Mouse (Mus musculus) midbrain, embryonic 11.5 days (tissue): ENCODE measurements around the gene Ndrg3. TPM values are rescaled to one million over a fixed set of nuclear protein-coding genes. Genes with fewer than 3 reads are reported as not detected.
A peak's percentile ranks its signal among the peaks of the same experiment; 100 is the strongest.

ENCODE experiments used
- ATAC-seq: fragments of 200-750 bp; cut with Nextera tagmentation; 2 replicates; pipeline ENCODE4 v1.8.0; 2017; ENCODE audit warnings: moderate TSS enrichment, moderate library complexity; ENCODE audit not compliant: low FRiP score
- DNase-seq: peaks from one replicate; pipeline ENCODE4 v3.0.0; 2015; ENCODE audit warnings: low spot score; ENCODE audit errors: missing footprints
- H3K27ac ChIP-seq: fragments of 300-500 bp; sonication (generic); 2 replicates; pipeline ENCODE4 v1.5.1; 2014; ENCODE audit warnings: low read depth, low read length
- H3K27me3 ChIP-seq: fragments of 300-500 bp; sonication (generic); 2 replicates; pipeline ENCODE4 v1.6.1; 2014; ENCODE audit warnings: mild to moderate bottlenecking, low read length, moderate library complexity, mixed read lengths; ENCODE audit not compliant: control insufficient read depth, insufficient read depth
- H3K36me3 ChIP-seq: fragments of 300-500 bp; sonication (generic); 2 replicates; pipeline ENCODE4 v1.6.1; 2014; ENCODE audit warnings: mild to moderate bottlenecking, low read length, moderate library complexity, mixed read lengths; ENCODE audit not compliant: control insufficient read depth, insufficient read depth
- H3K4me1 ChIP-seq: fragments of 300-500 bp; sonication (generic); 2 replicates; pipeline ENCODE4 v1.6.1; 2014; ENCODE audit warnings: low read length; ENCODE audit not compliant: control insufficient read depth, insufficient read depth
- H3K4me2 ChIP-seq: fragments of 300-500 bp; sonication (generic); 2 replicates; pipeline ENCODE4 v1.6.1; 2014; ENCODE audit warnings: mild to moderate bottlenecking, moderate library complexity
- H3K4me3 ChIP-seq: fragments of 300-500 bp; sonication (generic); 2 replicates; pipeline ENCODE4 v1.5.1; 2014; ENCODE audit warnings: low read depth, low read length
- H3K9ac ChIP-seq: fragments of 300-500 bp; sonication (generic); 2 replicates; pipeline ENCODE4 v1.6.1; 2014; ENCODE audit warnings: low read length
- H3K9me3 ChIP-seq: fragments of 300-500 bp; sonication (generic); 2 replicates; pipeline ENCODE4 v1.6.1; 2016; ENCODE audit warnings: low read length; ENCODE audit not compliant: control insufficient read depth
- WGBS: fragments of 180-500 bp; shearing (Covaris S2); extraction: QIAGEN DNeasy Blood & Tissue Kit; methylation state at CpG from one replicate; pipeline ENCODE4 v1.1.7; 2014; 5-methylcytosine and 5-hydroxymethylcytosine counted together
- polyA plus RNA-seq: library from polyadenylated mRNA; unstranded; fragments of >200 nt; fragmentation: Nextera tagmentation; extraction: Ambion mirVana; gene quantifications from 2 replicates; pipeline ENCODE4 v1.2.1, GENCODE M21; 2014

Gene Ndrg3
- polyA plus RNA-seq, 1 experiment from 2014 or later: 48.1 TPM

DNA sequence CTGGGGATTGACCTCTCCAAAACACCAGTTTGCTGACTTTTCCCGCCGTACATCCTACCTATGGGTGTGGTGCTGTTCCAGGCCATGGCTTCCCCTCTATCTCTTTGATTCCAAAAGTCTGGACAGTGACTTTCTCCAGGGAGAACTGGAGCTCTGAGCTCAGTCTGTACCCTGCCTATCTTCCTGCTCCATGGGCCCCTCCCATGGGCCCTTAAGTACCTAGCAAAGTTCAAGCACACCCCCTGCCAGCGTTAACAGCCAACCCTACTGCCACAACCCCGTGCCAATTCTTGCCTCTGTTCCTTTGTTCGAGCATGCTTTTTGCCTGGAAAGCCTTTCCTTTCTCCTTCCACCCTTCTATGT lies 15.4 kb upstream of the Ndrg3 start:
- DNase-seq (no peak), ATAC-seq (peak; percentile 22)
- peak overlapping the region; percentile 35; the same call in 1 of the 2 replicates for H3K27ac ChIP-seq
- WGBS: 39% methylated on average over 5 of the region's 5 CpGs
- H3K9ac ChIP-seq: peak overlapping the region; percentile 80
- H3K4me2 ChIP-seq: peak overlapping the region; percentile 92
- H3K4me1 ChIP-seq: peaks cover 13% of the 10 kb centered on the region
- H3K9me3 ChIP-seq: no peaks in the 10 kb centered on the region
- H3K36me3 ChIP-seq: no peaks in the 10 kb centered on the region
- H3K27me3 ChIP-seq: no peaks in the 10 kb centered on the region
- H3K4me3 ChIP-seq: peak overlapping the region; percentile 78

DNA sequence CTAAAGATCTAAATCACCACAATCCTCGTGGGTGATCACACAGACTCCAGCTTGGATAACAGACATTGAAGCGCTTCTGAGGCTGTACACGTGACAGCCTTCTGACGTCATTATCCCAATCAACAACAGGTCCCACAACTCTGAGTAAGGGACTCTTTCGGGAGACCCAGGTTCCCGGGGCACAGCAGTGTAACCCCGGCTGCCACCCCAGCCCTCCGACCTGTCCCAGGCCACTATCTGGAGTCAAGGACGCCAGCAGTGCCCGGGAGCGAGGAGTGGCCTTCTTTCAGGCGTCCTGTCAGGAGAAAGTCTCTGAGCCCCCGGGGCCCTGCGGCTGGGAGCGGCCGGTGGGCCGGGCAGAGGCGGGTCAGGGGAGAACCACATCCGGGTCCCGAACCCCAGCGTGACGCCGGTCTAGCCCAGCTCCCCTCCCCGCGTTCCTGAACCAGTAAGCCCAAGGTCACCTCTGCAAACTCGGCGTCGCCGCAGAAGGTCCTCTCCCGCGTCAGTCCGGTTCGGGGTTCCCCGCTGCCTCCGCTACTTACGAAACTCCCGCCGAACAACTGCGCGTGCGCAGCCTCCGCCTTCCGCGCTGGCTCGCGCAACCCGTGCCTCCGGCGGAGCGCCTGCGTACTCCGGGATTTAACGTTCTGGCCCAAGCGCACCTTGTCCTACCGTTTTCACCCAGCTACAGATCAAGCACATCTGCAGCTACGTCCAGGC lies 14.8 kb upstream of the Ndrg3 start, which contains the start of gene Dsn1:
Dsn1 (minus strand) TSS at position 644 of the 723 bp plus-strand sequence.
- peak within 1 kb of the TSS; percentile 54; the same call in 1 of the 2 replicates for H3K27ac ChIP-seq
- peak within 1 kb of the TSS; percentile 92 for H3K4me2 ChIP-seq
- peak within 1 kb of the TSS; percentile 78 for H3K4me3 ChIP-seq
- H3K36me3 ChIP-seq: no peaks in the 10 kb centered on the region
- H3K27me3 ChIP-seq: no peaks in the 10 kb centered on the region
- peak within 1 kb of the TSS; percentile 80 for H3K9ac ChIP-seq
- H3K4me1 ChIP-seq: peaks cover 13% of the 10 kb centered on the region
- peak; percentile 86 for ATAC-seq
- under 1% methylated on average over 56 of the region's 56 CpGs for WGBS
- peak; percentile 99 for DNase-seq
- H3K9me3 ChIP-seq: no peaks in the 10 kb centered on the region

DNA sequence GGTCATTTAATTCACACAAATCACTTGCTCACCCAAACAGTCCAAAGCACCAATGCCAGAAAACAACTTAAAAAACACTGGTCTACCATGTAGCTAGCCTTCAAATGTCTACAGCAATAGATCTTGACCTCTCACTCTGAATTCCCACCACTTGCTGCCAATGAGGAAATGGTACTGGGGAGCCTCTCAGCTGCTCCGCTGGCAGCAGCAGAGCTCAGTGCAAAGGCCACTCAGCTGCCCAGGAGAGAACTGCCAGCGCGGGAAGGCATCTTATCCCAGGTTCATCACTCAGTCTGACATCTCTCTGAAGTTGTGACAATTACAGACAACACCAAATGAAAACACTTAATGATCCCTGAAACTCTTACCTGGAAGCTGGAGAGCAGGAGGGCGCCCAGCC lies 10.5 kb upstream of the Ndrg3 start:
- Histone ChIP-seq H3K36me3 (no peaks in the 10 kb centered on the region), H3K4me2 (no peak overlapping the region), H3K9me3 (no peaks in the 10 kb centered on the region), H3K27me3 (no peaks in the 10 kb centered on the region), H3K4me3 (no peak overlapping the region), H3K27ac (no peak overlapping the region), H3K4me1 (peaks cover 11% of the 10 kb centered on the region), H3K9ac (no peak overlapping the region)
- WGBS: 96% methylated on average over 4 of the region's 4 CpGs
- DNase-seq (no peak), ATAC-seq (no peak)

DNA sequence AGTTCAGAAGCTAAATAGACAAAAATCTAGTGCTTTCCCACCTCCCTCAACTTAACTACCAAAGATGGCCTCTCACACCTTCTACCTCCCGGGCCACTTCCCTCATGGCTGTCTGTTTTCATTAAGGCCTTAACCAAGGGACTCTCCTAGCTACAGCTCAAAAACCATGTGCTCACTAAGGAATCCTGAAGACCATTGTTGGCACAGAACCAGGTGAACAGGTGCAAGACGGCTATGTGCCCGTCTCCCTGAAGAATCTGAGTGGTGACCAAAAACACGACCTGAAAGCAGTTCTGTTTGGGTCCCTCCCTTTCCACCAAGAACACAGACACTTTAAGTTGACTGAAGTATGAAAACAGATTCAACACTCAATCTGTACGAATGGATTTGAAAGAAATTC lies 6.4 kb upstream of the Ndrg3 start:
- H3K27ac ChIP-seq: no peak overlapping the region
- H3K36me3 ChIP-seq: 0 out of 2 replicates have a peak, but pooled peaks cover 8% of the 10 kb centered on the region
- no peak overlapping the region for H3K9ac ChIP-seq
- H3K9me3 ChIP-seq: no peaks in the 10 kb centered on the region
- H3K4me1 ChIP-seq: no peaks in the 10 kb centered on the region
- WGBS: 90% methylated on average over 5 of the region's 5 CpGs
- H3K4me3 ChIP-seq: no peak overlapping the region
- no peak for ATAC-seq
- no peaks in the 10 kb centered on the region for H3K27me3 ChIP-seq
- DNase-seq: no peak
- H3K4me2 ChIP-seq: no peak overlapping the region

DNA sequence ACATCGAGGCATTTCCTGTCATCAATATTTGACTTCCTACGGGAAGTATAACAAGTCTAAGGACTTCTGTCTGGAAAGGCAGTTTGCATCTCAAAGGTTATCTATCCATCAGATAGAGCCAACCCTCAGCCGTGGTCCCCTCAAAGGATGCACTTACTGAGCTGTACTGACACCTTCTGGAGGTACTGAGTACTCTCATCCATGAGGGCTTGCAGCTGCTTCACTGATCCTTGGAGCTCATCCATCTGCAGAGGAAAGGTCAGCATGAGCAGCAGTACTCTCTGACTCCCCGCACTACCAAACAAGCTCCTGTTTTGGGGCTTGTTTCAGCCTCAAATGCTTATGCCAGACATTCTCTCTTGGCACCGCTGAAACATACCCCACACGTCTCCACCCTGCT lies 4.7 kb upstream of the Ndrg3 start:
- no peaks in the 10 kb centered on the region for H3K4me1 ChIP-seq
- H3K36me3 ChIP-seq: 0 out of 2 replicates have a peak, but pooled peaks cover 8% of the 10 kb centered on the region
- DNase-seq: no peak
- 75% methylated on average over 6 of the region's 6 CpGs for WGBS
- ATAC-seq: no peak
- no peaks in the 10 kb centered on the region for H3K9me3 ChIP-seq
- H3K4me3 ChIP-seq: no peak overlapping the region
- H3K9ac ChIP-seq: no peak overlapping the region
- H3K27ac ChIP-seq: no peak overlapping the region
- H3K4me2 ChIP-seq: no peak overlapping the region
- H3K27me3 ChIP-seq: no peaks in the 10 kb centered on the region

DNA sequence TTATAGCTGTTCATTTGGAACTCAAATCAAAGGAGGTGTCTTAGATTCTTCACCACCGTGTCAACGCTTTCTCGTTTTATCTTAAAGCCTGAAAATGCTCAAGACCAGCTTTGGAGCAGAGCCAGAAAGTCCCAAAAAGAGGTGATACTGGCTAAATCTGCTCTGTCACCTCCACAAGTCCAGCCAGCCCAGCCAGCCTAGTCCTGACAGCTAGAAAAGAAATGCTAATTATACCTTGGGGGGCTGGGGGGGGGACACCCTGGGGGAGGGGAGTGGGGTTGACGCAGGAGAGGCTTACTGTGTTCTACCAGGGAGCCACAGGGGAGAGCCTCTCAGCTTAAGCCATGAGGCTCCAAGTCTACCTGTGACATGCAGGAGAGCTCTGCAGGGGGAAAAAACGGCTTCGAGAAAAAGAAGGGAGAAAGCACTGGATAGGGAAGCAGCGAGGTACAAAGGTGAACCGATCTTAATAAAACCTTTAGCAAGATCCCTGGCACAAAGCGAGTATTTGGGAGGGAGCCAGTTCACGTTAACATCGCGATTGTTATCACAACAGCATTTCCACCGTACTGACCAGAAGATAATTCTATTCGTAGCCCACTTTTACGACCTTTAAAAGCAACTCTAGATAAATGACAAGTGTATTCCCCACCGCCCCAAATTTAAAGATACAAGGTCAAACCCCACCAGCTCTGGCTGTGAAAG lies 977 bp downstream of the Ndrg3 start:
- no peak overlapping the region for H3K27ac ChIP-seq
- H3K36me3 ChIP-seq: 0 out of 2 replicates have a peak, but pooled peaks cover 6% of the 10 kb centered on the region
- DNase-seq: no peak
- H3K4me2 ChIP-seq: peak overlapping the region; percentile 92
- no peaks in the 10 kb centered on the region for H3K27me3 ChIP-seq
- no peak for ATAC-seq
- H3K4me1 ChIP-seq: peaks cover 9% of the 10 kb centered on the region
- peak overlapping the region; percentile 82 for H3K4me3 ChIP-seq
- peak overlapping the region; percentile 82 for H3K9ac ChIP-seq
- 4% methylated on average over 16 of the region's 16 CpGs for WGBS
- H3K9me3 ChIP-seq: no peaks in the 10 kb centered on the region

DNA sequence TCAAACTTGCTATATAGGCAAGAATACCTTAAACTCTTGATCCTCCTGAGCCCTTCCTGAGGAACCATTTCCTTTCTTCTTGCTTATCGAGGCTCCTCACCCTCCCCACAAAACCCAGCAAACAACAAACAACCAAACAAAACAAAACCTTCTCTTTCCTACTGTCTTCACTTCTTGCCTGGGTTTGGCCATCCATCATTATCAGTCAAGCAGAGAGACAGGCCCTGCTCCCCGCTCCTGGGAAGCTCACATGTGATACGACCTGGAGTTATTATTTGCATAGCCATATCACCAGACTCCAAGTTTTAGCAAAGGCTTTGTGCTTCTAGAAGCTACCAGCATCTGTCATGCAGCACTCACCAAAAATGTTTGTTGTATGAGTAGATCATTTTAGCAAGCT lies 4.5 kb downstream of the Ndrg3 start:
- ATAC-seq: no peak

DNA sequence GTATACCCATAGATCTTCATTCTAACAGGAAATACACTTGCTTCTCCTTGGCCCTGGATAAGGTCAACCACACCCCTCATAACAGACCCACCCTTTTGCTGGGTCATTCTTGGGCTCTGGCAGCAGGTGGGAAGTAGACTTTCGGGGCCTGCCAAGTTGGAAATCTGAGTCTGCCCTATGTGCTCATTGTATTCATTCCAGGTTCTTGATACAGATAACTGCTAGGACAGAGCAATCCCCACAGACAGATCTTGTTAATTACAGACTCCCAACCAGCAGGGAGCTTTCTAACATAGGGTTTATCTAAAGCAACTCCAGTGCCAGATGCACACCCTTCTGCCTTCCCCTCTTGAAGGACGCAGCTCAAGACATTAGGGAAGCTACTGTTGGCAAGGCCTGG lies 9.0 kb downstream of the Ndrg3 start:
- ATAC-seq (no peak), DNase-seq (no peak)

More for the DNA sequence above, 4.5 kb downstream of the Ndrg3 start:
- H3K36me3 ChIP-seq: no peaks in the 10 kb centered on the region
- H3K9me3 ChIP-seq: no peaks in the 10 kb centered on the region
- no peak overlapping the region for H3K4me2 ChIP-seq
- H3K4me3 ChIP-seq: no peak overlapping the region
- no peaks in the 10 kb centered on the region for H3K27me3 ChIP-seq
- DNase-seq: no peak
- peaks cover 9% of the 10 kb centered on the region for H3K4me1 ChIP-seq
- no peak overlapping the region for H3K27ac ChIP-seq
- 89% methylated on average over 3 of the region's 3 CpGs for WGBS
- no peak overlapping the region for H3K9ac ChIP-seq

DNA sequence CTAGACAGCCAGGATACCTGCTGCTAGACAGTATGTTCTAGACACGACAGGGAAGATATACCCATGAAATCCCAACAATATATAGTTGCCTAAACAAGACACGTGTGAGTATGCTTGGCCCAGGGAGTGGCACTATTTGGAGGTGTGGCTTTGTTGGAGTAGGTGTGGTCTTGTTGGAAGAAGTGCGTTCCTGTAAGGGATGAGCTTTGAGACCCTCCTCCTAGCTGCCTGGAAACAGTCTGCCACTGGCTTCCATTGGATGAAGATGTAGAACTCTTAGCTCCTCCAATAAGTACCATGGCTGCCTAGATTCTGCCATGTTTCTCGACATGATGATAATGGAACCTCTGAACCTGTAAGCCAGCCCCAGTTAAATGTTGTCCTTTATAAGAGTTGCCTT lies 10.6 kb downstream of the Ndrg3 start:
- no peaks in the 10 kb centered on the region for H3K36me3 ChIP-seq
- no peak overlapping the region for H3K4me2 ChIP-seq
- 87% methylated on average over 4 of the region's 4 CpGs for WGBS
- no peak overlapping the region for H3K9ac ChIP-seq
- H3K9me3 ChIP-seq: no peaks in the 10 kb centered on the region
- H3K4me3 ChIP-seq: no peak overlapping the region
- H3K27me3 ChIP-seq: no peaks in the 10 kb centered on the region
- H3K27ac ChIP-seq: no peak overlapping the region
- ATAC-seq (no peak), DNase-seq (no peak)
- no peaks in the 10 kb centered on the region for H3K4me1 ChIP-seq

More for the DNA sequence above, 9.0 kb downstream of the Ndrg3 start:
- no peak overlapping the region for H3K4me3 ChIP-seq
- no peaks in the 10 kb centered on the region for H3K36me3 ChIP-seq
- no peaks in the 10 kb centered on the region for H3K27me3 ChIP-seq
- no peak overlapping the region for H3K9ac ChIP-seq
- 90% methylated on average over 2 of the region's 2 CpGs for WGBS
- H3K4me2 ChIP-seq: no peak overlapping the region
- no peaks in the 10 kb centered on the region for H3K9me3 ChIP-seq
- H3K27ac ChIP-seq: no peak overlapping the region
- H3K4me1 ChIP-seq: no peaks in the 10 kb centered on the region
